Mouse (Mus musculus): ENCODE data around the gene Kif1bp.

DNA sequence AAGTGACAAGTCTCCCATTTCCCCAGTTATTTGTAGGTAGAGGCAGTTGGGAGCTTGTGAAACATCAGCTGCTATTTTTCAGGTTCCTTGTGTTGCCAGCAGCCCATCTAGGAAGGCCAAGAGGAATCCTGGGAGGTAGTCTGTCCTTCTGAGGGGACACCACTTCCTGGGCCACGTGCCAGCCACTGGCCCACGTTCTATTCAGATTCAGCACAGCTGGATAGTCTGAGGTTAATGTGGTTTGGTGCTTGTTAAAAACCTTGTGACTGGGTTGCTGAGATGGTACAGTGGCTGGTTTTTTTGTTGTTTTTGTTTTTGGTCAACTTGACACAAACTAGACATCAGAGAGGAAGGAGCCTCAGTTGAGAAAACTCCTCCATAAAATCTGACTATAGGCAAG lies 45.4 kb downstream of the Kif1bp start:
- TF ChIP-seq MAFK (IDR thresholded peaks at IDR 0.05; ENCODE audit: insufficient read depth, low read depth, low read length) (no peak), ZC3H11A (IDR thresholded peaks at IDR 0.05; ENCODE audit: borderline replicate concordance, low read depth, low read length) (no peak), ZNF384 (IDR thresholded peaks at IDR 0.05; ENCODE audit: low read depth, low read length) (no peak), CHD2 (IDR thresholded peaks at IDR 0.05; ENCODE audit: low read depth, low read length) (no peak), HCFC1 (IDR thresholded peaks at IDR 0.05; ENCODE audit: borderline replicate concordance, insufficient read depth, low read length) (no peak)

All from ES-E14 (cell line).